Mouse (Mus musculus): Measurements from ENCODE around the gene Fxyd2. TPM values are rescaled to one million over a fixed set of nuclear protein-coding genes. Genes with fewer than 3 reads are reported as not detected.

Gene Fxyd2
- polyA plus RNA-seq, 1 experiment = 225 TPM

DNA sequence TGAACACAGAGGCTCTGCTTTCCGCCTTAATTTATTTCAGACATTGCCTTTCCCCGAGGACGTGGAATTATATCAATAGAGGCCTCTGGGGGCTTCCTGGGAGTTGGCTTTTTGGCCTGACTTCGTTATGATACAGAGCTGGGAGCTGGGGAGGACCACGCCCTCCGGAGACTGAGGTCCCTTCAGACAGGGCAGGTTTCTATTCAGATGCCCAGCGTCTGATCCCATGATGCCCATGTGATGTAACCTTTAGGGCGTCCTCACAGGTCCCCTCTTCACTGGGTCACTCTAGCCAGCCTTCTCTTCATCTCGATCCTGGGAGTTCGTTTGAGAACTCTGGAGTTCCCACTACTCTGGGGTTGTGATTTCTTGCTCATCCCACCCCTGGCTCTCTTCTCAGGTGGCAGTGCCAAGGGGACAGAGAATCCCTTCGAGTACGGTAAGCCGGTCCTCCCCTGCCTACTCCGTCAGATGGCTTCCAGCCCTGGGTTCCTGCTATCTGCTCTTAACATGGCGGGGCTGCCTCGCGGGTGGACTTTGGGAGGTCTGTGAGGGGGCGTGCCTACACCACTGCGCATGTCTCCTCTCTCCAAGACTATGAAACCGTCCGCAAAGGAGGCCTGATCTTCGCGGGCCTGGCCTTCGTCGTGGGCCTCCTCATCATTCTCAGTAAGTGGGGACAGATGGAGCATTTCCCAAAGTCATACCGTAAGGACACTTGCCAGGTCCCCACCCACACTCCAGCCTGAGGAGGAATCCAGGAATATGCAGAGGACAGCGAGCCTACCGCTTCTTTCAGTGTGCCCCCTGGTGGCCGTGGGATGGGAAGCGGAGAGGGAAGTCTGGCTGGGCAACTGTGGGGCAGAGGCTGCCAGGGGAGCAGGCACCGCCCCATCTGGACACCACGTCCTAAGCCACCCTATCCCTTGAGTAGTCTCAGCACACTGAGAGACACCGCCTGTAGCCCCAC is 8.5 kb downstream of the Fxyd2 start:
- TF ChIP-seq CTCF (IDR thresholded peaks at IDR 0.05; ENCODE audit: low read depth, low read length) = peak; percentile 35; the same call in 1 of the 2 replicates
- no peak for TF ChIP-seq POLR2A (IDR thresholded peaks at IDR 0.05; ENCODE audit: borderline replicate concordance, low read depth, low read length)
- peaks cover 20% of the 10 kb centered on the region for H3K4me1 ChIP-seq (ENCODE audit: control insufficient read depth, insufficient read depth, low read length)
- no peak overlapping the region for H3K27ac ChIP-seq (ENCODE audit: insufficient read depth, low read depth, low read length)
- H3K4me3 ChIP-seq (ENCODE audit: insufficient read depth, low read length) = no peak overlapping the region

DNA sequence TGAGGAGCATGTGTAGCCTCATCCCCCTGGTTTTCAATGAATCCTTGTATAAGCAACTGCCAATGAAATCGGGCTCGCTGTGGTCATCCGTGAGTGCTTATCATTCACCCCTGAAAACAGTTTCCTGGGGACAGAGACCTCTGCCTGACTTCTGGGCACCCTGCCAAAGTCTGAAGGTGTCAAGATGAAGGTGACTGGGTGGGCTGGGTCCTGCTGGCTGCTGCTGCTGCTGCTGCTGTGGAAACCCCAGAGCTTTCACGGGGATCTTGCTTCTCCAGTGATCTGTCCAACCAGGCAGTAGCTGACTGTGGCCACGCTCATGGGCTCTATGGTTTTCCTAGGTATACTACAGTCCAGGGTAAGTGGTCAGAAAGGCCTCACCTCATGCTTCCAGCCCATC is 10.7 kb downstream of the Fxyd2 start:
- H3K4me3 ChIP-seq (ENCODE audit: insufficient read depth, low read length) = no peak overlapping the region
- H3K27ac ChIP-seq (ENCODE audit: insufficient read depth, low read depth, low read length) = no peak overlapping the region
- TF ChIP-seq CTCF (IDR thresholded peaks at IDR 0.05; ENCODE audit: low read depth, low read length) (no peak), POLR2A (IDR thresholded peaks at IDR 0.05; ENCODE audit: borderline replicate concordance, low read depth, low read length) (no peak)
- H3K4me1 ChIP-seq (ENCODE audit: control insufficient read depth, insufficient read depth, low read length) = peaks cover 18% of the 10 kb centered on the region

DNA sequence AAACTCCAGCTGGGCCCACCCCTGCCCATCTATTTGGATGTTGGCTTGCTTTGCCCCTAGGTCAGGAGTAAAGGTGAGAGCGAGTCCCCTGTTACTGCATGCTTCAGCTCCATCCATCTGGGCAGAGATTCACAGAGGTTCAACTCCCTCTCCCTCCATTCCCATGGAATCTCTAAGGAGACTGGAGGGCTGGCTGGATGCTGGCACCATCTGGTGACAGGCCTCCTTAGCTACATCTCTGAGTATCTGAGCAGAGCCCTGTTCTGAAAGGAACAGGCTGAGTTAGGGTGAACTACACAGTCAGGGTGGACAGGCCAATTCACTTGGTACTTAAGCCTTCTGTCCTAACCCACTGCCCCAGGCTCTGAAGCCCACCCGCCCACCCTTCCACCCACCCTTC is 11.1 kb downstream of the Fxyd2 start:
- peaks cover 14% of the 10 kb centered on the region for H3K4me1 ChIP-seq (ENCODE audit: control insufficient read depth, insufficient read depth, low read length)
- no peak overlapping the region for H3K27ac ChIP-seq (ENCODE audit: insufficient read depth, low read depth, low read length)
- no peak for TF ChIP-seq CTCF (IDR thresholded peaks at IDR 0.05; ENCODE audit: low read depth, low read length)
- no peak for TF ChIP-seq POLR2A (IDR thresholded peaks at IDR 0.05; ENCODE audit: borderline replicate concordance, low read depth, low read length)
- H3K4me3 ChIP-seq (ENCODE audit: insufficient read depth, low read length) = no peak overlapping the region

DNA sequence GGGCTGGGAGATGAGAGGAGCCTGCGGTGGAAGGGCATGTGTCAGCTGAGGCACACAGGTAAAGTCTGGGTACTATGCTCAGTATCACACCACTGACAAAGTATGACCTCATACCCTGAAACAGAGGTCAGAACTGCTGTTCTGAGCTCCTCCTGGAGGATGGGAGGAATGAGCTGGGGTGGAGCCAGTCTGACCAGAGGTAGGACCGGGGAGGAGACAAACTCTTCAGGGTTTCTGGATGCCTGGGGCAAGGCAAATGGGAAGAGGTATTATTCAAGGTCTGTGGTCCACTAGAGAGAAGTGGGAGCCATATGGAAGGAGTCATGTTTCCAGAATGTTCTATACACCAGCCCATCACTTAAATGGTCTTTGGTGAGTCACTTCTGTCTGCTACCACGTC is 11.6 kb downstream of the Fxyd2 start:
- Histone ChIP-seq H3K27ac (ENCODE audit: insufficient read depth, low read depth, low read length) (no peak overlapping the region), H3K4me1 (ENCODE audit: control insufficient read depth, insufficient read depth, low read length) (peaks cover 10% of the 10 kb centered on the region), H3K4me3 (ENCODE audit: insufficient read depth, low read length) (no peak overlapping the region)
- TF ChIP-seq CTCF (IDR thresholded peaks at IDR 0.05; ENCODE audit: low read depth, low read length) = no peak
- no peak for TF ChIP-seq POLR2A (IDR thresholded peaks at IDR 0.05; ENCODE audit: borderline replicate concordance, low read depth, low read length)

DNA sequence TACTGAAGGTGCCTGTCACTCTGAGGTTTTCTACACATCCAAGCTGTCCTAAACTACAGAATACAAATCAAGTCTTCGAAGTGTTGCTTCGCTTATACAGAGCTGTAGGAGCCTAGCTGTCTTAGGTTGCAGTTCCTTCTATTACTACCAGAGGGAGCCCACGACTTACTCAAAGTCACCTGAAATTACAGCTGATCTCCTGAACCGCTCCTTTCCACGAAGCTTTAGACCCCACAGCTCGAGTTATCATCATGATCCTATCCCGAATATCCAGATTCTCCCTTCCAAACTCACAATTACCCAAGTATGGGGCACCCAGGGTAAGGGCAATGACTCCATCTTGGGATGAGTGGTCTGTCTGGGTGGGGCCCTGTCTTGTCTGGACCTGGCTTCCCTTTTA is 12.3 kb downstream of the Fxyd2 start:
- no peak overlapping the region for H3K4me3 ChIP-seq (ENCODE audit: insufficient read depth, low read length)
- TF ChIP-seq POLR2A (IDR thresholded peaks at IDR 0.05; ENCODE audit: borderline replicate concordance, low read depth, low read length) (no peak), CTCF (IDR thresholded peaks at IDR 0.05; ENCODE audit: low read depth, low read length) (no peak)
- no peak overlapping the region for H3K27ac ChIP-seq (ENCODE audit: insufficient read depth, low read depth, low read length)
- H3K4me1 ChIP-seq (ENCODE audit: control insufficient read depth, insufficient read depth, low read length) = peaks cover 4% of the 10 kb centered on the region; the same call in 1 of the 2 replicates

DNA sequence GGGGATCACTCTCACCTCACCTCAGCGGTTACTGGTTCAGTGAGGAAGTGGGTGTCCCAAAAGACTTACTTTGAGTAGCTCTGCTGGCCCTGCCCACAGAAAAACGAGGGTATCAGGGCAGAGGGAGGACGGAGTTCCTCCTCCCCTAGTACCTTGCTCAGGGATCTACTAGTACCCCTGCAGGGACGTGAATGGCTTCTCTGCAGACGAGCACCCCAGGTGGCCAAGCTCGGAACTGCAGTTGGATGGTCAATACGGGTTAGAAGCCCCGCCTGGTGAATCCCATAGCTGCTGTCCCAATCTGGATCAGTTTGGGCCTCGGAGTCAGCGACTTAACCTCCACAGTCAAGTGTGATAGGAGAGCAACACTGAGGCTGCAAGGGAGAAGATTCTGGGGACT is 12.8 kb downstream of the Fxyd2 start:
- Histone ChIP-seq H3K27ac (ENCODE audit: insufficient read depth, low read depth, low read length) (no peak overlapping the region), H3K4me3 (ENCODE audit: insufficient read depth, low read length) (no peak overlapping the region), H3K4me1 (ENCODE audit: control insufficient read depth, insufficient read depth, low read length) (no peaks in the 10 kb centered on the region)
- TF ChIP-seq CTCF (IDR thresholded peaks at IDR 0.05; ENCODE audit: low read depth, low read length) (0 out of 2 replicates have a peak, but pooled peaks have one; percentile 41), POLR2A (IDR thresholded peaks at IDR 0.05; ENCODE audit: borderline replicate concordance, low read depth, low read length) (no peak)

DNA sequence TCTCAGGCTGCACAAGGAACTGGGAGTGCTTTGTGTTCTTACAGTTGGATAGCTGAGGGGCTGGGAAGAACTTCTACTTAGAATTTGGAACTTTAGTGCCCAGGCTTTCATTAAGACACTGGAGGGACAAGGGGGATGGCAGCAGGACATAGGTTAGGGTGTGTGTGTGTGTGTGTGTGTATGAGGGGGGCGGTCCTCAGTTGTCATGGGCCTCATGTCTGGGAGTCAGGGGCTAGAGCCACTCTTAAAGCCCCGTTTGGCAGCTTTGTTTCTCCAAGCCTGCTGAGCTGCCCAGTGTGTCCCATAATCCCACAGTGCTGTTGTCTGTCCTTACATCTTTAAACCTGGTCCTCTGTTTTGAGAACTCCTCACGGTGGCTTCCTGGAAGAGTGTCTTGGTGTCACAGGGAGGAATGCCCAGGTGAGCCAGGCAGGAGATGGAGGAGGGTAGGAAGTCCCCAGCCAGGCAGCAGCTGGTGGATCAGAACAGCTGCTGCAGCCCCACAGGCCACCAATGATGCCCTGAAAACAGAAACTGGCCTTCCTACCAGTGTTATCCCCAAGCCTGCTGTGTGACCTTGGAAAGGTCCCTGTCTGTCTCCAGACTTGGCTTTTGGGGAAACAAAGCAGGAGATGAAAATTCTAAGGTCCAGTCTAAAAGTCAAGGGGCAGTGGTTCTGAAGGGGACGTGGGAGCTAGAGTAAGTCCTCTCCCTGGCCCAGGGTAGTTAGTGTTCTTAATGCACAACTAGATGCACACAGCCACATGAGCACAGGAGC is 13.4 kb downstream of the Fxyd2 start:
- no peak overlapping the region for H3K4me3 ChIP-seq (ENCODE audit: insufficient read depth, low read length)
- TF ChIP-seq POLR2A (IDR thresholded peaks at IDR 0.05; ENCODE audit: borderline replicate concordance, low read depth, low read length) (no peak), CTCF (IDR thresholded peaks at IDR 0.05; ENCODE audit: low read depth, low read length) (no peak)
- H3K4me1 ChIP-seq (ENCODE audit: control insufficient read depth, insufficient read depth, low read length) = no peaks in the 10 kb centered on the region
- H3K27ac ChIP-seq (ENCODE audit: insufficient read depth, low read depth, low read length) = no peak overlapping the region

DNA sequence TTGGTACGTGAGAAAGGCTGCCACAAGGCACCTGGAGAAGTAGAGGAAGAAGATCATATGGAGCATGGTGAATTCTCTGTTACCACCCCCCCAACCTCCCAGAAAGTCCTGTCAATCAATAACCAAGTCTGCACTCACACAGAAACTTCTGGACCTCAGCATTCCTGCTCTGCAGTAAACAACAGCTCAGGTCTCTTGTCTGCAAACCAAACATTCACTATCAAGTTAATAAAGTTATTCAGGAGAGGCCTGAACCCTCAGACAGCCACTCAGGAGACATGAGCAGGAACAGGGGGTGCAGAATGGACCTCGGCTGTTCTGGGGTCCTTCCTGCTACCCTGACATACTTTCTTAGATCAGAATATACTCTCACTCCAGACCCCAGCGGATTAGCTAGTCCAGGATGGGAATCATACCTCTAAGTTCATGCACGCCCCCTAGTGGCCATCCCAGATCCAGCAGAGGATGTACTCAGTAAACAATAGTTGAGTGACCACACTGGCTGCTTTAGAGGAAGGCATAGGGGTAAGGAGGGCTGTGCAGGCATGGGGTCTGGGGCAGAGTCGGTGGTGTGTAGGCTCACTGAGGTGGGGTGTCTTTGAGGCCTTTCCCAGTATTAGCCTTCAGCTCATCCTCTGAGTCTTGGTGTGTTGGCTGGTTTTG is 14.1 kb downstream of the Fxyd2 start:
- no peaks in the 10 kb centered on the region for H3K4me1 ChIP-seq (ENCODE audit: control insufficient read depth, insufficient read depth, low read length)
- TF ChIP-seq CTCF (IDR thresholded peaks at IDR 0.05; ENCODE audit: low read depth, low read length) (peak; percentile 79), POLR2A (IDR thresholded peaks at IDR 0.05; ENCODE audit: borderline replicate concordance, low read depth, low read length) (no peak)
- no peak overlapping the region for H3K4me3 ChIP-seq (ENCODE audit: insufficient read depth, low read length)
- H3K27ac ChIP-seq (ENCODE audit: insufficient read depth, low read depth, low read length) = no peak overlapping the region

DNA sequence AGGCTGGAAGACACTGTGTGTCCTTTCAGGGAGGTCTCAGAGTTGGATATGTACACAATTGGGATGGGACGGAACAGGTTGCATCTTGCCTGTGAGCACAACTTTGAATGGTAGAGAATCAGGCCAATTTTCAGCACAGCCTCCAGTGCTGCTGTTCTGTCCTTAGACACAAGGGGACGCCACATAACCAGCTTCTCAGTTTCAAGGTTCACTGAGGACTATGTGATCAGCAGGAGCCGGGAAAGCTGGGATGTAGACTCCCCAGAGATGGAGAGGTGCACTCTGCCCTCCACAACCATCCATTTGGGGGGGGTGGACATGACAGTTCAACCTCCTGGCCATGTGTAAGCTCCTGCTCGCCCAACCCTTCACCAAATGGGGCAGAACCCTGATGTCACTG is 16.4 kb downstream of the Fxyd2 start:
- Histone ChIP-seq H3K27ac (ENCODE audit: insufficient read depth, low read depth, low read length) (no peak overlapping the region), H3K4me3 (ENCODE audit: insufficient read depth, low read length) (no peak overlapping the region), H3K4me1 (ENCODE audit: control insufficient read depth, insufficient read depth, low read length) (no peaks in the 10 kb centered on the region)
- TF ChIP-seq POLR2A (IDR thresholded peaks at IDR 0.05; ENCODE audit: borderline replicate concordance, low read depth, low read length) (no peak), CTCF (IDR thresholded peaks at IDR 0.05; ENCODE audit: low read depth, low read length) (no peak)

All from bone marrow macrophage, adult 2 months (primary cell).